Mouse (Mus musculus): ENCODE measurements at regions not wholly inside any gene's neighbourhood (a gene's known extent, or its start where the extent isn't known, plus 50 kb on each side); places are given as distances from the start of the nearest gene placed in this dataset.
A peak's percentile ranks its signal among the peaks of the same experiment; 100 is the strongest.

DNA sequence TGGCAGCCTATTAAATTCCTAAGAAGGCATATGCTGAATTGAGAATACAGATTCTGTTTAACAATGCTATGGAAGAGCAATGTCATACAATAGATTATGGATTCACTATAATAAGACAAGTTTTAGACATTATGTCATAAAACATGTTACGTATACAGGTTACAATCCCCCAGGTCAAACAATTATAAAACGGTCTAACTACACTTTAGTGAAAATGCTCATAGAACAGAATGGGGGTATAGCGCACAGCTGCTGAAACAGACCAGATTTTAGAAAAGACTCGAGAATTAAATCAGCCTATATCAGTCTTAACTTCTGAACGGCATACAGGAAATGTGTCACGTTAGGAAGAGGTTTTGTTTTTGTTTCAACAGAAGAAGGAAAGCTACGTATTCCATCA lies 660.5 kb upstream of the Sel1l start:
- Histone ChIP-seq H3K9ac (no peak overlapping the region), H3K27me3 (no peaks in the 10 kb centered on the region), H3K9me3 (no peaks in the 10 kb centered on the region), H3K4me1 (peaks cover 5% of the 10 kb centered on the region; the same call in 1 of the 2 replicates), H3K36me3 (no peaks in the 10 kb centered on the region), H3K4me2 (replicated peaks) (no peak overlapping the region), H3K27ac (no peak overlapping the region), H3K4me3 (no peak overlapping the region)
- ATAC-seq (ENCODE audit: low FRiP score, low read depth) = peak; percentile 71
- WGBS = 58% methylated on average over 7 of the region's 7 CpGs

DNA sequence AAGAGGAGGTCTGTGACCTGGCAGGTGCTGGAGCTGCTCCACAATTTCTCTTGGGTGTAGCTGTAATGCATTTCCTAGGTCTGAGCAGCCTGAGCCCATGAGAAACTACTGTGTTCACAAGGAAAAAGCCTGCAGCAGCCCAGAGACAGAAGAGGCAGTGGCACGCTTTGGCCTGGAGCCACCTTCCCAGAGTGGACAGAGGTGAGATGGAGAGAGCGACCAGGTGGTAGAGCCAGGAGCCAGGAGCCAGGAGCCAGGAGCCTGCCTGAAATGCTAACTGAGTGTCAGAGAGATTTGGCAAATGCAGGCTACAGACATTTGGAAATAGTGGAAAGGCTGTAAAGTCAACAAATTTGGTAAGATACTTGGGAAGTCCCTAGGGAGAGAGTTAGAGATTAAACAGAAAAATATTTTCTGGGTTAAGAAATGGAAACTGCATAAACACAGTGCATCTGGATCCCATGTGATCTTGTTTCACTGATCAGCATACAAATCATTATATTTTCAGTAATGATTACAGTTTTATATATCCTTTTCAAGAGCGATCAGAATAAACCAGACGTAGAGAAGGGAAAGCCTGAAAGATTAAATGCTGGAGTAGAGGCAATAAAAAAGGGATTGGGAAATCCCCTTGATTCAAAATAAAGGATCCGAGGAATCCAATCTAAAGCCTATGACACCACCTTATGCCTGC lies 660.0 kb upstream of the Sel1l start:
- Histone ChIP-seq H3K27ac (no peak overlapping the region), H3K27me3 (no peaks in the 10 kb centered on the region), H3K4me2 (replicated peaks) (no peak overlapping the region), H3K4me3 (no peak overlapping the region), H3K9ac (no peak overlapping the region), H3K4me1 (peaks cover 5% of the 10 kb centered on the region; the same call in 1 of the 2 replicates), H3K36me3 (no peaks in the 10 kb centered on the region), H3K9me3 (no peaks in the 10 kb centered on the region)
- whole genome bisulfite sequencing = 49% methylated on average over 5 of the region's 5 CpGs
- peak; percentile 73 for ATAC-seq (ENCODE audit: low FRiP score, low read depth)

DNA sequence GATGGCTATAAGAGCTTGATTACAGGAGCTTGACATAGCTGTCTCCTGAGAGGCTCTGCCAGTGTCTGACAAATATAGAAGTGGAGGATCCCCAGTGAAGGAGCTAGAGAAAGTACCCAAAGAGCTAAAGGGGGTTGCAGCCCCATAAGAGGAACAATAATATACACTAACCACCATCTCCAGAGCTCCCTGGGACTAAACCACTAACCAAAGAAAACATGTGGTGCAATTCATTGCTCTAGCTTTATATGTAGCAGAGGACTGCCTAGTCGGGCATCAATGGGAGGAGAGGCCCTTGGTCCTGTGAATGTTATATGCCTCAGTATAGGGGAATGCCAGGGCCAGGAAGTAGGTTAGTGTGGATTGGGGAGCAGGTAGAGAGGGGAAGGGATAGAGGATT lies 635.0 kb upstream of the Sel1l start:
- H3K36me3 ChIP-seq = no peaks in the 10 kb centered on the region
- no peaks in the 10 kb centered on the region for H3K27me3 ChIP-seq
- WGBS = 77% methylated on average over 1 of the region's 1 CpGs
- H3K4me2 ChIP-seq (replicated peaks) = no peak overlapping the region
- no peak overlapping the region for H3K9ac ChIP-seq
- no peaks in the 10 kb centered on the region for H3K4me1 ChIP-seq
- H3K27ac ChIP-seq = no peak overlapping the region
- no peak for ATAC-seq (ENCODE audit: low FRiP score, low read depth)
- H3K4me3 ChIP-seq = no peak overlapping the region
- no peaks in the 10 kb centered on the region for H3K9me3 ChIP-seq

DNA sequence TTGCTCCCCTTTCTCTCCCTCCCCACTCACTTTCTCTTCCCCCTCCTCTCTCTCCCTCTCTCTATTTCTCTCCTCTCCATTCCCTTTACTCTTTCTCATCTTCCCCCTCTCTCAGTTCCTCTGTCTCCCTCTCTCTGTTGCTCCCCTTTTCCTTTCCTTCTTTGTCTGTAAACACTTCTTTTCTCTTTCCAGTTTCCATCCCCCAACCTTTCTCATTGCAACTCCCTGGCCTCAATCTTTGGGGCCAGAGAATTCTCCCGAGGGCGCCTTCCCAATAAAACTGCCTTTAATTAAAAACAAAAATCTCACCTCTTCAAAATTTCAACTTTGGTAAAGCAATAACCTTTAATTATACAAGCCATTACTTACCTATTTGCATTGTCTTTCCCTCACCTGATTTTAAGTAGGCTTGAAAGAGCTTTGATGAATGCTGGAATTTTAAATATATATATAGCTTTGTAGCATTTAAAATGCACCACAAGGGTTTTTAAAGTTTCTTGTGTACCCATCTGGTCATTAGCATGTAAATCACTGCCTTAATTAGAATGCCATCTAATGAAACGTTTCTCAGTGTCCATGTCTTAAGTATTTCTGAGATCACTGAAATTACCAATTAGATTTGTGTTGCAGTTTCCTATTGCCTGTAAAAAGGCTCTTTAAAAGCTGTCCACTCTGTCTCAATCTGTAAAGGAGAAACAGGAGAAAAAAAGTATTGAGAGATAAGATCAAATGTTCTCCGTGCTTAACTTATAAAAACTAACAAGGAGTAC lies 625.5 kb upstream of the Sel1l start:
- no peaks in the 10 kb centered on the region for H3K9me3 ChIP-seq
- WGBS = 24% methylated on average over 4 of the region's 4 CpGs
- ATAC-seq (ENCODE audit: low FRiP score, low read depth) = no peak
- H3K4me2 ChIP-seq (replicated peaks) = no peak overlapping the region
- H3K9ac ChIP-seq = no peak overlapping the region
- no peak overlapping the region for H3K4me3 ChIP-seq
- H3K4me1 ChIP-seq = no peaks in the 10 kb centered on the region
- H3K36me3 ChIP-seq = no peaks in the 10 kb centered on the region
- no peaks in the 10 kb centered on the region for H3K27me3 ChIP-seq
- H3K27ac ChIP-seq = no peak overlapping the region

DNA sequence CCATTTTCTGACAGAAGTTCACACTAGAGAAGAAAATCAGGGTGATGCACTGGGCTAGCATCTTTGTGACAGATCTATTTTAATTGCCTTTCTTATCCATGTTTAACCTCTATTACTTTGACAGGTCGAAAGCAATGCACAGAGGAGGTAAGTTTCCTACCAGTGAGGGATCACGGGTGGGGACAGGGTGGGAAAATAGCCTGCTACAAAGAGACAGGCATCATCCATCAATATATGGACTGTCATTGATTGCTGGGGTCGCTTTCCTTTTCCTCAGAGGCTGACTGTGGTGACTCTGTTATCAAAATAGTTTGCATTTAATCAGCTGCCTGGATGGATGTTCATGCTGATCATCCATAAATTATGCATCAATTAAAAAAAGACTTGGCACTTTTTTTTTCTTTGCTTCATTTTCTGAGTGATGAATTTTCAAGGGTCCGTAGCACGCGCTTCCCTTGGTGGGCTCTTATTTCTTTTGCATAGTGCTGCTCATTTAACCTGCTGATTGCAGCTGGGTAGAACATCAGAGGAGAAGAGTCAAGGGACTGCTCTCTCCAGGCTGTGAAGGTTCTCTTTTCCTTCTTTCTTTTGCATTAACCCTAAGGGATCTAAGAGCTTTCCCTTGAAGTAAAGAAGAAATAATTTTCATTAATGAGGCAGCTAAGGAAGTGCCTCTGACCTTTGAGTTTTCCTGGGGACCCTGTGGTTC lies 602.3 kb upstream of the Sel1l start:
- no peak overlapping the region for H3K4me2 ChIP-seq (replicated peaks)
- H3K27me3 ChIP-seq = no peaks in the 10 kb centered on the region
- H3K9me3 ChIP-seq = no peaks in the 10 kb centered on the region
- no peaks in the 10 kb centered on the region for H3K36me3 ChIP-seq
- 74% methylated on average over 6 of the region's 6 CpGs for WGBS
- no peak for ATAC-seq (ENCODE audit: low FRiP score, low read depth)
- H3K4me3 ChIP-seq = no peak overlapping the region
- no peak overlapping the region for H3K27ac ChIP-seq
- no peak overlapping the region for H3K9ac ChIP-seq
- H3K4me1 ChIP-seq = no peaks in the 10 kb centered on the region

DNA sequence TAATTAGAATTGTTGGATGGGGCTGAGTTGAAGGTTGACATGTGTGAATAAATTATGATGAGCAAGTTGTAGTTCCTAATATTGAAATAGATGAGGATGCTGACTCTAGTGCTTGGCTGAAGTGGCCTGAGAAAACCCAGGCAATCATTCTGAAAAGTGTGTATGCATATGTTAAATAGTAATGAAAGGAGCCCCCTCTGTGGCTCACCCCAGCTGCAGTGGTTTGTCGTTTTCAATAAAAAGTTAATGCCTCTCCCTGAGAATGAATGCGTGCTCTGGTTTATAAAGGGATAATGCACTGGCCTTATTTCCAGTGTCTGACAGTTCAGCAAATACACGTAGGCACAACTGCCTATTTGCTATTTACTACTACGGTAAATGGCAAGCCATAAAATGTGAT lies 569.5 kb upstream of the Sel1l start:
- ATAC-seq (ENCODE audit: low FRiP score, low read depth) = no peak

DNA sequence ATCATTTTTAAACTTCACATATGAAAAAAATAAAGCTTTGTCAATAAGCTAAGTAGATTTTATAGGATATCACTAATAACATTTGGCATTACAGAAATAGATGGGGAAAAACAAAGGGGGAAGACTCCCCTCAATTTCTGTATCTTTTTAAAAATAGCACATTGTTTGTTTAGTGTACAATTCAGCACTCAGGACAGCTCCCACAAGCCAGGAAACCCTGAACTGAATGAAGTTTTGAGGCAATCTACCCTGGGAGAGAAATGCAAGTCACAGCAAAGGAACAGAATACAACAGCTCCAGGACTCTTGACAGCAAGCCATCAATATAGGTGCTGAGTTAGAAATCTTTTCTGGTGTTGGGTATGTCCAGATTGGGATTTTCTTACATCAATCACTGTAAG lies 556.5 kb upstream of the Sel1l start:
- ATAC-seq (ENCODE audit: low FRiP score, low read depth) = no peak
- Histone ChIP-seq H3K4me3 (no peak overlapping the region), H3K27ac (no peak overlapping the region), H3K9me3 (no peaks in the 10 kb centered on the region), H3K4me2 (replicated peaks) (no peak overlapping the region), H3K36me3 (no peaks in the 10 kb centered on the region), H3K4me1 (no peaks in the 10 kb centered on the region), H3K9ac (no peak overlapping the region), H3K27me3 (no peaks in the 10 kb centered on the region)

More for the DNA sequence above, 569.5 kb upstream of the Sel1l start:
- Histone ChIP-seq H3K4me3 (no peak overlapping the region), H3K27ac (no peak overlapping the region), H3K4me1 (no peaks in the 10 kb centered on the region), H3K9me3 (no peaks in the 10 kb centered on the region), H3K9ac (no peak overlapping the region), H3K4me2 (replicated peaks) (no peak overlapping the region), H3K36me3 (no peaks in the 10 kb centered on the region), H3K27me3 (no peaks in the 10 kb centered on the region)
- WGBS = 38% methylated on average over 4 of the region's 4 CpGs

DNA sequence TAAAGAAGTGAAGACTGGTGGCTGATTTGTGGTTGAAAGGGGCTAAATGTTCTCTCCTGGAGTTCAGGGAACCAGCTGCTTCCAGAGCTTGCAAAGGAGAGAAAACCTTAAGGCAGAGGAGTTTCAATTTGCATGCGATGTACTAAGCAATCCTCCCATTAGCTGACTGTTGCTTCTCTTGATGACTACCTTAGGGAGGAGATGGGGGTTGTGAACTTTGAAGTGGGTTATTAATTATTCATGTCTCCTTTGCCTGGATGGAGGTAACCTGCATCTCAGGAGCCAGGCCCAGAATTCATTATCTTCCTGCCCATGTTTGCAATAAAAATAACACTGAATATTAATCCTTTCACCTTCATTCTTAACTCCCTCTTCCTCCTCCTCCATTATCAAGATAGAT lies 552.0 kb upstream of the Sel1l start:
- no peak overlapping the region for H3K4me2 ChIP-seq (replicated peaks)
- WGBS = 43% methylated on average over 1 of the region's 1 CpGs
- H3K4me3 ChIP-seq = no peak overlapping the region
- H3K27ac ChIP-seq = no peak overlapping the region
- no peaks in the 10 kb centered on the region for H3K9me3 ChIP-seq
- H3K9ac ChIP-seq = no peak overlapping the region
- H3K36me3 ChIP-seq = no peaks in the 10 kb centered on the region
- ATAC-seq (ENCODE audit: low FRiP score, low read depth) = no peak
- no peaks in the 10 kb centered on the region for H3K27me3 ChIP-seq
- H3K4me1 ChIP-seq = no peaks in the 10 kb centered on the region

DNA sequence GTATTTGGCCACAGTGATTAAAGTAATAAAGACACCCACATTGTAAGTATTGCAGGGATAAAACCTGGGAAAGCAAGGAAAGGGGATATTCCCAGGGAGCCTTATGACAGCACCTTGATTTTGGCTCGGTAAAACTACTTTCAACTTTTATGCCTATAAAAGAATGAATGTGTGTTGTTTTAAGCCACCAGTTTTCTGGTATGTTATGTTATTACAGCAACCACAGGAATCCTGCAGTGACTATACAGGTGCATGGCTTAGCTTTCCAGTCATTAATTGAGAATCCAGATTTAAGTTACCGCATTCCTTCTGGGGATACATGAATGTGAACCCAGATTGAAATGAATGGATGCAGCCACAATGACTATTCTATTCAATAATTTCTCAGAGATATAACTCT lies 537.2 kb upstream of the Sel1l start:
- peak; percentile 75 for ATAC-seq (ENCODE audit: low FRiP score, low read depth)

DNA sequence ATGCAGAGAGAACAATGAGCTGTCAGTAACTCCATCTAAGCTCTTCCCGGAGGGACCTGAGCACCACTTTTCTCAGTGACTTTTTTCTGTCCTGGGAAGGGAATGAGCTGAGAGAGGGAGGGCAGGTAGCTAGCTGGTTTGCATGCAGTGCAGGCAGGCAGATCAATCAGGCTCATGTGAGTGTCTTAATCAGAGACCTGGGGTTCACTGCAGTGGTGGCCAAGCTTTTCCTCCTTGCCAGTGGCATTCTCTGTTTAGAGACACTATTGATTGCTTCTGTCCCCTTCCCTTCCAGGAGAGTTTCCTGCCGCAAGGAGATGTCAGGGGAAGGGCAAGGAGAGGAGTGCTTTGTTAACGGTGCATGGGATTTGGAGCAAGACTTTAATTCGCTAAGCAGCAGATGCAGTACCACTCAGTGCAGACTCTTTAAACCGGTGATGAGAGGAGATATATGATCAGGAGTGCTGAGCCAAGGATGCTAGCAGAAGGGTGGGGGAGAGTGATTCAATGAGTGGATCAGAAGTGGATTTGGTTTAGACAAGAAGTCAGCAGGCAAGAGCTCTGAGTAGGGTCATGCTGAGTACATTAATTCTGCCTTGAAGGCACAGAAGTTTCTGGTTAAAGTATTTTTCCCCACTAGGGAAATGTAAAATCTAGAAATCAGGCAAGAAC lies 535.4 kb upstream of the Sel1l start:
- Histone ChIP-seq H3K27me3 (no peaks in the 10 kb centered on the region), H3K9ac (no peak overlapping the region), H3K4me2 (replicated peaks) (no peak overlapping the region), H3K9me3 (no peaks in the 10 kb centered on the region), H3K4me3 (no peak overlapping the region), H3K27ac (no peak overlapping the region), H3K36me3 (no peaks in the 10 kb centered on the region), H3K4me1 (peaks cover 7% of the 10 kb centered on the region; the same call in 1 of the 2 replicates)
- peak; percentile 54; the same call in 1 of the 2 replicates for ATAC-seq (ENCODE audit: low FRiP score, low read depth)
- 23% methylated on average over 5 of the region's 5 CpGs for WGBS

More for the DNA sequence above, 537.2 kb upstream of the Sel1l start:
- Histone ChIP-seq H3K4me1 (peaks cover 7% of the 10 kb centered on the region; the same call in 1 of the 2 replicates), H3K4me3 (no peak overlapping the region), H3K9me3 (no peaks in the 10 kb centered on the region), H3K27me3 (no peaks in the 10 kb centered on the region), H3K36me3 (no peaks in the 10 kb centered on the region), H3K4me2 (replicated peaks) (no peak overlapping the region), H3K27ac (no peak overlapping the region), H3K9ac (no peak overlapping the region)
- 47% methylated on average over 2 of the region's 2 CpGs for WGBS

DNA sequence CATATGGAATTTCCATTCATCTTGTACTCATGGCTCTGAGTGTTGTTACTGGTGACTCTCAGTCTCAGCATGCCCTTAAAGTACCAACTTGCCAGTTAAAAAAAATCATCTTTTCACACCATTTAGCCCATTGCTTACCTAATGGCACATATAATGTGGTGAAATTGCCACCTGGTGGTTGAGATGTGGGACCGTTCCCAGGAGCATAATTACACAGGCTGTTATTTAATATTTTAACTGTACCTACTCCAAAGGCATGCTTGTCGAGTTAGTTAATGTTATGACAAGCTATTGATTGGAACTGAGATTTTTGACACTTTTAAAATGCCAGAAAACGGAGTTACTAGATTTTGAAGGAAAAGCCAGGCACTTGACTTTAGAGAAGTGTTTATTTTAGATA lies 530.2 kb upstream of the Sel1l start:
- Histone ChIP-seq H3K36me3 (no peaks in the 10 kb centered on the region), H3K4me1 (peaks cover under 1% of the 10 kb centered on the region; the same call in 1 of the 2 replicates), H3K9ac (no peak overlapping the region), H3K4me3 (no peak overlapping the region), H3K27ac (no peak overlapping the region), H3K27me3 (no peaks in the 10 kb centered on the region), H3K9me3 (no peaks in the 10 kb centered on the region), H3K4me2 (replicated peaks) (no peak overlapping the region)
- peak; percentile 36; the same call in 1 of the 2 replicates for ATAC-seq (ENCODE audit: low FRiP score, low read depth)
- WGBS = 42% methylated on average over 3 of the region's 3 CpGs

DNA sequence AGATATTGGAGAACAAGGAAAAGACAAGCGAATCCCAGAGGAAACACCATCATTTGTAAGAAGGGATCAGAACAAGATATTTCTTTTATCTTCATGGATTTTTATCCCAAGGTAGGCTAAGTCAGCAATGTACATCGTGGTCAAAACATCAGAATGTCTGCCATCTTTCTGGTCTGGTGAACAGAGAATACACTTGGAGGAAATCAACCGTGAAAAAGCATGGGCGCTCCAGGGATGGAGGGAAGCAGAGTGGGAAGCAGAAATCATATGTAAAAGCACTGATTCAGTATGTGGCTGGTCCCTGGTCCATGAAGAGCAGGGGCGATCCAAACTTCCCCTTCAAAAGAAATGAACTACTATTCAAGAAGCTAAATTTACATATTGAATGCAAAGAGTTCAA lies 517.0 kb upstream of the Sel1l start:
- H3K4me1 ChIP-seq = no peaks in the 10 kb centered on the region
- no peak overlapping the region for H3K27ac ChIP-seq
- no peaks in the 10 kb centered on the region for H3K9me3 ChIP-seq
- no peak overlapping the region for H3K4me2 ChIP-seq (replicated peaks)
- WGBS = 89% methylated on average over 5 of the region's 5 CpGs
- H3K36me3 ChIP-seq = no peaks in the 10 kb centered on the region
- H3K4me3 ChIP-seq = no peak overlapping the region
- no peak overlapping the region for H3K9ac ChIP-seq
- no peaks in the 10 kb centered on the region for H3K27me3 ChIP-seq
- ATAC-seq (ENCODE audit: low FRiP score, low read depth) = no peak

Data from limb, embryonic 13.5 days (tissue).